Mouse (Mus musculus) hindbrain, postnatal 0 days (tissue): Measurements from ENCODE around the gene Myo18a. TPM values are rescaled to one million over a fixed set of nuclear protein-coding genes. Genes with fewer than 3 reads are reported as not detected.
A peak's percentile ranks its signal among the peaks of the same experiment; 100 is the strongest.

Experiments
- ATAC-seq: fragments of 200-750 bp; cut with Nextera tagmentation; 2 replicates; pipeline ENCODE4 v1.8.0; 2017; ENCODE audit warnings: mild to moderate bottlenecking, moderate TSS enrichment, moderate library complexity
- DNase-seq: peaks from one replicate; pipeline ENCODE4 v3.0.0-alpha.2; 2015; ENCODE audit warnings: low spot score
- H3K27ac ChIP-seq: fragments of 300-500 bp; sonication (generic); 2 replicates; pipeline ENCODE4 v1.5.1; 2014; ENCODE audit warnings: mild to moderate bottlenecking
- H3K27me3 ChIP-seq: fragments of 300-500 bp; sonication (generic); 2 replicates; pipeline ENCODE4 v1.6.1; 2014; ENCODE audit warnings: low read length, mixed read lengths; ENCODE audit not compliant: insufficient read depth
- H3K36me3 ChIP-seq: fragments of 300-500 bp; sonication (generic); 2 replicates; pipeline ENCODE4 v1.6.1; 2014; ENCODE audit warnings: low read length, mixed read lengths; ENCODE audit not compliant: insufficient read depth
- H3K4me1 ChIP-seq: fragments of 300-500 bp; sonication (generic); 2 replicates; pipeline ENCODE4 v1.6.1; 2014; ENCODE audit warnings: antibody characterized with exemption, low read length, mixed read lengths; ENCODE audit not compliant: insufficient read depth
- H3K4me2 ChIP-seq: fragments of 300-500 bp; sonication (generic); 2 replicates; pipeline ENCODE4 v1.6.1; 2014; ENCODE audit warnings: low read depth, mild to moderate bottlenecking, low read length, moderate library complexity, mixed read lengths
- H3K4me3 ChIP-seq: fragments of 300-500 bp; sonication (generic); 2 replicates; pipeline ENCODE4 v1.5.1; 2014; ENCODE audit warnings: low read length
- H3K9ac ChIP-seq: fragments of 300-500 bp; sonication (generic); replicated peaks from 2 replicates; pipeline ENCODE4 v1.6.1; 2014; ENCODE audit warnings: mild to moderate bottlenecking, low read length, moderate library complexity, mixed read lengths
- H3K9me3 ChIP-seq: fragments of 300-500 bp; sonication (generic); 2 replicates; pipeline ENCODE4 v1.6.1; 2016; ENCODE audit warnings: low read length, mixed read lengths
- CTCF ChIP-seq: IDR thresholded peaks from 2 replicates; pipeline ENCODE4 v1.5.1; 2016; ENCODE audit warnings: antibody characterized with exemption, control low read depth, low read depth
- WGBS: fragments of 180-500 bp; shearing (Covaris S2); extraction: QIAGEN DNeasy Blood & Tissue Kit; methylation state at CpG from one replicate; pipeline ENCODE4 v1.1.7; 2014; 5-methylcytosine and 5-hydroxymethylcytosine counted together
- polyA plus RNA-seq: library from polyadenylated mRNA; unstranded; fragments of >200 nt; fragmentation: Nextera tagmentation; extraction: Ambion mirVana; gene quantifications from 2 replicates; pipeline ENCODE4 v1.2.1, GENCODE M21; 2015
- total RNA-seq: library from RNA; depleted of rRNA; stranded (reverse); fragments of >200 nt; gene quantifications from 2 replicates; pipeline ENCODE4 v1.2.3, GENCODE M21; 2014; rRNA removed

Myo18a gene
- total and polyA plus RNA-seq, 2 experiments from 2014 or later, result 28.2 to 64.6 TPM

DNA sequence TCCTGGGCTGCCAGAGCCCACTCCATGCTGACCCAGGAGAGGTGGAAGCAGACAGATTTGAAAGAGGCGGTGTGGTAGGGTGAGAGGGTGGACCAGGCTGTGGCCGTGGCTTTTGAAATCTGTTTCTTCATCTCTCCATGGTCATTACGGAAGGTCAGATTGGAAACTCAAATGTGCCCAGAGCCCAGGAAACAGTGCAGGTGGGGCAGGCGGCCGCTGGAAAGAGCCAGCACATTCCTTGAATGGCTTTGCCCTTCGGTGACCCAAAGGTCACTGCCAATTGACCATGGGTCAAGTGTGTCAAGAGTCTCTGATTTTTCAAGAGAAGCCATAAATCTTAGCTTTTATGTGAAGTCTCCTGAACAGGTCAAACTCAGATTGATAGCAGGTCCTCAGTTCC lies 150.5 kb downstream of the Myo18a start:
- no peaks in the 10 kb centered on the region for H3K36me3 ChIP-seq
- H3K27ac ChIP-seq, result no peak overlapping the region
- DNase-seq, result no peak
- no peaks in the 10 kb centered on the region for H3K4me1 ChIP-seq
- no peak overlapping the region for H3K4me3 ChIP-seq
- no peak overlapping the region for H3K4me2 ChIP-seq
- no peak for TF ChIP-seq CTCF
- H3K9ac ChIP-seq, result no peak overlapping the region
- 47% methylated on average over 6 of the region's 6 CpGs for whole genome bisulfite sequencing
- no peaks in the 10 kb centered on the region for H3K9me3 ChIP-seq
- ATAC-seq, result no peak
- H3K27me3 ChIP-seq, result peaks cover 7% of the 10 kb centered on the region; the same call in 1 of the 2 replicates

GRCm38 (mm10) chr11:77914598-77915260 lies 151.7 kb downstream of the Myo18a start:
- Histone ChIP-seq H3K4me2 (peak overlapping the region; percentile 43; the same call in 1 of the 2 replicates), H3K9ac (peak overlapping the region; percentile 24; the same call in 1 of the 2 replicates), H3K36me3 (no peaks in the 10 kb centered on the region), H3K4me1 (no peaks in the 10 kb centered on the region), H3K4me3 (no peak overlapping the region), H3K9me3 (no peaks in the 10 kb centered on the region), H3K27ac (no peak overlapping the region), H3K27me3 (peaks cover 7% of the 10 kb centered on the region; the same call in 1 of the 2 replicates)
- no peak for ATAC-seq
- DNase-seq, result no peak
- no peak for TF ChIP-seq CTCF
- WGBS, result 8% methylated on average over 30 of the region's 32 CpGs

Other genes starting within 250 kb of the Myo18a start
- 3.6 and 4.7 TPM in 2 replicates for gene Abhd15, start 248.1 kb upstream of the Myo18a start, total RNA-seq
- 2.1 TPM in 2 replicates for gene Abhd15, start 248.1 kb upstream of the Myo18a start, polyA plus RNA-seq
- 13.7 and 17.8 TPM in 2 replicates for gene Trp53i13, start 247.3 kb upstream of the Myo18a start, total RNA-seq
- gene Trp53i13, start 247.3 kb upstream of the Myo18a start, polyA plus RNA-seq, result 14.3 and 17.2 TPM in 2 replicates
- not detected in 2 replicates for gene Gm10392, start 244.0 kb upstream of the Myo18a start, total RNA-seq
- gene Gm10392, start 244.0 kb upstream of the Myo18a start, polyA plus RNA-seq, result not detected in 2 replicates
- 50.6 and 56.7 TPM in 2 replicates for gene Taok1, start 155.4 kb upstream of the Myo18a start, total RNA-seq
- gene Taok1, start 155.4 kb upstream of the Myo18a start, polyA plus RNA-seq, result 27.1 and 28.2 TPM in 2 replicates
- gene Nufip2, start 77.1 kb upstream of the Myo18a start, total RNA-seq, result 33.6 and 34.5 TPM in 2 replicates
- 3.8 and 4.3 TPM in 2 replicates for gene Nufip2, start 77.1 kb upstream of the Myo18a start, polyA plus RNA-seq
- gene Cryba1, start 38.0 kb upstream of the Myo18a start, total RNA-seq, result 1.5 TPM in 1 of 2 replicates, not detected in the other
- 0.49 and 0.51 TPM in 2 replicates for gene Cryba1, start 38.0 kb upstream of the Myo18a start, polyA plus RNA-seq
- not detected in 2 replicates for gene Gm10277, start 24.5 kb downstream of the Myo18a start, total RNA-seq
- gene Gm10277, start 24.5 kb downstream of the Myo18a start, polyA plus RNA-seq, result 0.69 and 0.91 TPM in 2 replicates
- 2.8 and 6.8 TPM in 2 replicates for gene Pipox, start 130.8 kb downstream of the Myo18a start, total RNA-seq
- gene Pipox, start 130.8 kb downstream of the Myo18a start, polyA plus RNA-seq, result 4.4 and 4.6 TPM in 2 replicates
- gene Sez6, start 167.6 kb downstream of the Myo18a start, total RNA-seq, result 175 and 177 TPM in 2 replicates
- gene Sez6, start 167.6 kb downstream of the Myo18a start, polyA plus RNA-seq, result 113 and 127 TPM in 2 replicates
- 31.9 and 34.9 TPM in 2 replicates for gene Phf12, start 219.5 kb downstream of the Myo18a start, total RNA-seq
- 8.3 and 8.7 TPM in 2 replicates for gene Phf12, start 219.5 kb downstream of the Myo18a start, polyA plus RNA-seq